Mouse (Mus musculus) limb, embryonic 14.5 days (tissue): Measurements from ENCODE around the gene Thsd4. TPM values are rescaled to one million over a fixed set of nuclear protein-coding genes. Genes with fewer than 3 reads are reported as not detected.

Experiments
- ATAC-seq: fragments of 200-750 bp; cut with Nextera tagmentation; 2 replicates; pipeline ENCODE4 v1.8.0; 2017; ENCODE audit warnings: low read depth, moderate number of reproducible peaks, moderate TSS enrichment; ENCODE audit not compliant: low FRiP score
- DNase-seq: peaks from one replicate; pipeline ENCODE4 v3.0.0-alpha.2; 2015; ENCODE audit warnings: low spot score
- H3K27ac ChIP-seq: fragments of 300-500 bp; sonication (generic); replicated peaks from 2 replicates; pipeline ENCODE4 v1.5.1; 2014; ENCODE audit warnings: low read depth, mild to moderate bottlenecking, low read length, moderate library complexity, mixed read lengths
- H3K27me3 ChIP-seq: fragments of 300-500 bp; sonication (generic); 2 replicates; pipeline ENCODE4 v1.6.1; 2014; ENCODE audit warnings: low read length, mixed read lengths; ENCODE audit not compliant: control insufficient read depth, insufficient read depth
- H3K36me3 ChIP-seq: fragments of 300-500 bp; sonication (generic); 2 replicates; pipeline ENCODE4 v1.6.1; 2014; ENCODE audit warnings: mild to moderate bottlenecking, low read length, moderate library complexity, mixed read lengths; ENCODE audit not compliant: control insufficient read depth, insufficient read depth
- H3K4me1 ChIP-seq: fragments of 300-500 bp; sonication (generic); 2 replicates; pipeline ENCODE4 v1.6.1; 2014; ENCODE audit warnings: antibody characterized with exemption, low read length, mixed read lengths; ENCODE audit not compliant: control insufficient read depth, insufficient read depth
- H3K4me2 ChIP-seq: fragments of 300-500 bp; sonication (generic); replicated peaks from 2 replicates; pipeline ENCODE4 v1.6.1; 2014; ENCODE audit warnings: low read depth, mild to moderate bottlenecking, low read length, moderate library complexity; ENCODE audit not compliant: severe bottlenecking
- H3K4me3 ChIP-seq: fragments of 300-500 bp; sonication (generic); replicated peaks from 2 replicates; pipeline ENCODE4 v1.5.1; 2014; ENCODE audit warnings: low read length
- H3K9ac ChIP-seq: fragments of 300-500 bp; sonication (generic); 2 replicates; pipeline ENCODE4 v1.6.1; 2014; ENCODE audit warnings: mild to moderate bottlenecking, low read depth, low read length, moderate library complexity; ENCODE audit not compliant: severe bottlenecking
- H3K9me3 ChIP-seq: fragments of 300-500 bp; sonication (generic); 2 replicates; pipeline ENCODE4 v1.6.1; 2016; ENCODE audit warnings: low read length; ENCODE audit not compliant: control insufficient read depth
- POLR2A ChIP-seq: fragments of 200-500 bp; IDR thresholded peaks from 2 replicates; pipeline ENCODE4 v1.8.0; 2012; ENCODE audit warnings: inconsistent platforms, mild to moderate bottlenecking, moderate library complexity, borderline replicate concordance; ENCODE audit not compliant: insufficient read depth, insufficient read length; ENCODE audit errors: extremely low read depth
- WGBS: fragments of 180-500 bp; shearing (Covaris S2); extraction: QIAGEN DNeasy Blood & Tissue Kit; methylation state at CpG from one replicate; pipeline ENCODE4 v1.1.7; 2014; 5-methylcytosine and 5-hydroxymethylcytosine counted together
- polyA plus RNA-seq, 2 experiments: library from polyadenylated mRNA; depleted of rRNA in 1 of 2; stranded (reverse) in 1 of 2; unstranded in 1 of 2; fragments of >200 nt; fragmentation: Nextera tagmentation in 1 of 2; extraction: Ambion mirVana in 1 of 2; gene quantifications; 2 replicates each; pipeline versions ENCODE4 v1.2.1 to v1.2.3; 2012 to 2014

The Thsd4 gene
- polyA plus RNA-seq, 2 experiments = 30.8 to 31.2 TPM

DNA sequence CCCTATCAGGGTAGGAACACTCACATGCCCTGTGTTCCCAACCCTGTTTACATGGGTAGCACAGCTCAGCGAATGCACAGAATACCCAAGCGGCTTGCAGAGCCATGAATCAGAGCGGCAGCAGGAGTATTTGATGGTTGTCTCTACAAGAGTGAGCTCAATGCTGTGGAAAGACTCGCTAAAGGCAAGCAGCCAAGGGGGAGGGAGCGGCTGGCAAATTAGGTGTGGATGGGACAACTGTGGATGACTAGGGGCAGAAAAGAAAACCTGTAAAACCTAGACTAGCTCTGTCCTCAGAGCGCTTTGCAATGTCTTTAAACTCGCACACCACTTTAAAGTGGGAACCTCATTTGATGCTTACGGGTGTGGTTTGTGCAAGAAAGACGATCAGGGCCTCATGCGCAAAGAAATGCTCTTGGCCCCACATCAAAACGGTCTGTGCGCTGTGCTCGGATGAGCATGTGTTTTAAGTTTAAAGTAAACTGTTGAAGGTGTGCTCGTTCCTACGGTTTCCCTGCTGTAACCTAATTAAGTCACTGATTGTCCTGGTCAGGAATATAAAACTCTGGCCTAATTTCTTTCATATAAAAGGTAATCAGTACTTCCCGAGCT, 30.3 kb downstream of the Thsd4 start:
- Histone ChIP-seq H3K27me3 (no peaks in the 10 kb centered on the region), H3K4me2 (peak overlapping the region; percentile 25; the same call in 1 of the 2 replicates), H3K9ac (no peak overlapping the region), H3K36me3 (no peaks in the 10 kb centered on the region), H3K4me1 (peaks cover 40% of the 10 kb centered on the region), H3K4me3 (no peak overlapping the region), H3K27ac (peak overlapping the region; percentile 53; the same call in 1 of the 2 replicates), H3K9me3 (no peaks in the 10 kb centered on the region)
- 21% methylated on average over 16 of the region's 16 CpGs for WGBS
- DNase-seq = peak; percentile 62
- TF ChIP-seq POLR2A = no peak
- peak; percentile 28 for ATAC-seq

DNA sequence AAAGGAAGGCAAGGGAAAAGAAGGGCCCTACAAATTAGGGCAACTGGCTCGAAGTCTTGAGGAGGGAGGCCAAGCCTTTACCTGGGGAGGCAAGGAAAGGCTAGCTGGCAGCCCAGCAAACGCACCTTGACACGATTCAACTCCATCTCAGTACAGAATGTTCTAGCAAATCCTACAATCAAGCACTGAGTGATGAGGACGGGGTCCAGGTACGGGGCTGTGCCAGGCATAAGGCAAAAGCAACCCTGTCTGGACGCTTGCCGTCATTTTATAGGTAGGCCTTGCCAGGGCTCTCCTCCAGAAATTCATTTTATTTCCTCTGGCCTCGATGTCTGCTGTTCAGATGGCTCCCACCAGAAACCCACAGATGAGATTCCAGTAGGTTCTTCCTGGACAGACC, 30.8 kb downstream of the Thsd4 start:
- TF ChIP-seq POLR2A = no peak
- Histone ChIP-seq H3K9me3 (no peaks in the 10 kb centered on the region), H3K27ac (peak overlapping the region; percentile 53), H3K4me3 (no peak overlapping the region), H3K36me3 (no peaks in the 10 kb centered on the region), H3K4me2 (0 out of 2 replicates have a peak overlapping the region, but pooled peaks have one; percentile 25), H3K9ac (no peak overlapping the region), H3K27me3 (no peaks in the 10 kb centered on the region), H3K4me1 (peaks cover 40% of the 10 kb centered on the region)
- 0 out of 2 replicates have a peak, but pooled peaks have one; percentile 10 for ATAC-seq
- WGBS = 40% methylated on average over 8 of the region's 8 CpGs
- DNase-seq = peak; percentile 36

DNA sequence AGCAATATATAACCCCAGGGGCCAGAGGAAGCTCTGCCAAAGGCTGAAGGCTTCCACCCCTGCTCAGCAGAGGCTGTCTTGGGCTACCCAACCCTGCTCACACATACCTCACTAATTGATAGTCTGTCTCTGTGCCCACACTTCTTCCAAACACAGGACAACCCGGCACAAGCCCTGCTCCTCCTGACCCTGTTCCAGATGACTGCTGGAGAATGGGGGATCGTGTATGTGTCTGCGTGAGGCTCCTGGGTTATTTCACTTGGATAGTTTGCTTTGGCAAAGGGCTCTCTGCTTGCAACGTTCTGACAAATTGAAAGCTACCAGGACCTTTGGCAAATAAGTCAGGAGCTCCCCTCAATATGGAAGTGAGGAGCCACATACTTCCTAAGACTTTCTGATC, 33.0 kb downstream of the Thsd4 start:
- Histone ChIP-seq H3K9ac (no peak overlapping the region), H3K4me3 (no peak overlapping the region), H3K36me3 (no peaks in the 10 kb centered on the region), H3K9me3 (no peaks in the 10 kb centered on the region), H3K4me2 (no peak overlapping the region), H3K27ac (no peak overlapping the region), H3K27me3 (no peaks in the 10 kb centered on the region), H3K4me1 (peaks cover 40% of the 10 kb centered on the region)
- DNase-seq = peak; percentile 43
- peak; percentile 37; the same call in 1 of the 2 replicates for ATAC-seq
- TF ChIP-seq POLR2A = no peak
- WGBS = 37% methylated on average over 4 of the region's 4 CpGs

DNA sequence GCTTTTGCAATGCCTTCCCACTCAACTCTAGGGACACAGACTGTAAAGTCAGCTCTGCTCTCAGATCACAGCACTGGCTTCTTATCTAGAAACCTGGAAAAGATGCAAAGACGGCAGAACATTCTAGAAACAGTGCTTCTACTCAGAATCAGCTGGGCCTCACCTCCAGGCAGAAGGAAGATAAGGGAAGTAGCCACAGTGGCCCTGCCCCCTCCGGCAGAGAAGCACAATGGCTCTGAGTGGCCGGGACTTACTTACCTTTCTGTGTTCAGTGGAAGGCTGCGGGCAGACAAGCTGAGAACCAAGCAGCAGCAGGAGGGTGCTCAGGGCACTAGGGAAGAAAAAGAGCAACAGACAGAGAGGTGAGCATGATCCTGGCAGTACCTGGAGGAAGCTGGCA, 39.7 kb downstream of the Thsd4 start:
- no peak overlapping the region for H3K27ac ChIP-seq
- H3K4me3 ChIP-seq = no peak overlapping the region
- no peaks in the 10 kb centered on the region for H3K27me3 ChIP-seq
- no peak overlapping the region for H3K4me2 ChIP-seq
- 69% methylated on average over 4 of the region's 4 CpGs for WGBS
- H3K9me3 ChIP-seq = no peaks in the 10 kb centered on the region
- DNase-seq (no peak), ATAC-seq (no peak)
- no peaks in the 10 kb centered on the region for H3K36me3 ChIP-seq
- H3K4me1 ChIP-seq = peaks cover 21% of the 10 kb centered on the region
- no peak for TF ChIP-seq POLR2A
- H3K9ac ChIP-seq = no peak overlapping the region

DNA sequence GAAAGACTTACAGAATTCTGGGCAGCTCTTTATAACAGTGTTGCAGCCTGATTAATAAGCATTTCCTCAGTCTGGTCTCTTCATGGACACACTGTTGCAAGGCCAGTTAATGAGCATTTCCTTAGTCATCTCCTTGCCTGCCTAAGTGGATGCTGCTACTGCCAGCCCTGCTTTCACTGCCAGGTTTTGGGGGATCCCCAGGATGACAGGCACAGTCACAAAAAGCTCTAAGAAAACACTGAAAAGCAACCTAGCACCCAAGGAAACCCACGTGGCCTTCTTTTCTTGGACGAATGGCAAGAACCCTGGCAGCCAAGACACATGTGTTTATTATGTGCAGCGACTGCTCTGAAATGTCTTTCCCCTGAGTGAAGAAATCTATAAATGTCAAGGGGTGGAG, 41.8 kb downstream of the Thsd4 start:
- Histone ChIP-seq H3K27me3 (no peaks in the 10 kb centered on the region), H3K36me3 (no peaks in the 10 kb centered on the region), H3K4me3 (no peak overlapping the region), H3K9ac (no peak overlapping the region), H3K27ac (no peak overlapping the region), H3K9me3 (no peaks in the 10 kb centered on the region), H3K4me2 (no peak overlapping the region), H3K4me1 (peaks cover 21% of the 10 kb centered on the region)
- DNase-seq (peak; percentile 35), ATAC-seq (no peak)
- no peak for TF ChIP-seq POLR2A
- WGBS = 30% methylated on average over 3 of the region's 3 CpGs
